Mouse (Mus musculus) neural tube, embryonic 10.5 days (tissue): ENCODE measurements around the gene Rasip1.

ENCODE experiments used
- DNase-seq: peaks from one replicate; pipeline ENCODE4 v3.0.0-alpha.2; 2017; ENCODE audit warnings: low spot score; ENCODE audit errors: extremely low spot score

Gene Rasip1

DNA sequence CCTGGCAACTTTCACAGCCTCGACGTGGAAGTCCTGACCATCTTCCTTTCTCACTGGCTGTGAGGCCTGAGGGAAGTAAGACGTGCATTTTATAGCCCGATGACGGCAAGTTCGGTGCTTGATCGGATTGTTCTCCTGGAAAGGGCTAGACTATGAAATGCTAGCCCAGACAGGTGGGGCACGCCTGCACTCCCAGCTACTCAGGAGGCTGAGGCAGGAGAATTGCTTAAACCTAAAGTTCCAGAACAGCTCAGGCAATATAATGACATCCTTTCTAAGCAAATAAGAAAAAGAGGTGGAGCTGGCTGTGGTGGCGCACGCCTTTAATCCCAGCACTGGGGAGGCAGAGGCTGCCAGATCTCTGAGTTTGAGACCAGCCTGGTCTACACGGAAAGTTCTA is 3.8 kb upstream of the Rasip1 start:
- no peak for DNase-seq

DNA sequence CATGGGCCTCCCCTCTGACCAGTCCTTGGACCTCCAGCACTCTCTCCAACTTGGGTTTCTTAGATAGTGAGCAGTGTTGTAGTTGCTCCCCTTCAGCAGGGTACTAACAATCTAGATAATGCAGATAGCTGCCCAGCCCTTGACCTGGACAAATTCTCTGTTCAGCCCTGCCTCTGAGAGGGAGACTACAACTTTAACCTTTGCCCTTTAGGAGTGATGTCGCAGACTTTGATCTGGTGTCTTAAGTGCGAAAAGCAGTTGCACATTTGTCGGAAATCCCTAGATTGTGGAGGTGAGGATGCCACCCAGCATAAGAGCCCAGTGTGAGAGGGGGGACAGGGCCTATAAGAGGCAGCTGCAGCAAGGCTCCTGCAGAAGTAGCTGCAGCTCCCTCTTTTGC is 2.6 kb upstream of the Rasip1 start:
- DNase-seq, result no peak

DNA sequence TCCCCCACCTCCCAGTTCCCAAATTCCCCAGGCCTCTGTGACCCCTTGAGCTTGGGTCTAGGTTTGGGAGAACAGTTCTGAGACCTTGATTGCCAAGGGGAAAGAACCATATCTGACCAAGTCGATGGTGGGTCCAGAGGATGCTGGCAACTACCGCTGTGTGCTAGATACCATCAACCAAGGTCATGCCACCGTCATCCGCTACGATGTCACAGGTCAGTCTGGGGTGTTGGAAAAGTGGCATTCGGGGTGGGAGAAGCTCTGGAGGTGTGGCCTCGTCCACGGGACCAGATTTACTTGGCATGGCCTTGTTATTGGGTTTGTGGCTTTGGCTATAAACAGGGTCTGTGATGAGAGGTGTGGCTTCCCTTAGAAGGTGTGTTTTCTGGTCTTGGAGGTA is 1.8 kb upstream of the Rasip1 start:
- no peak for DNase-seq

DNA sequence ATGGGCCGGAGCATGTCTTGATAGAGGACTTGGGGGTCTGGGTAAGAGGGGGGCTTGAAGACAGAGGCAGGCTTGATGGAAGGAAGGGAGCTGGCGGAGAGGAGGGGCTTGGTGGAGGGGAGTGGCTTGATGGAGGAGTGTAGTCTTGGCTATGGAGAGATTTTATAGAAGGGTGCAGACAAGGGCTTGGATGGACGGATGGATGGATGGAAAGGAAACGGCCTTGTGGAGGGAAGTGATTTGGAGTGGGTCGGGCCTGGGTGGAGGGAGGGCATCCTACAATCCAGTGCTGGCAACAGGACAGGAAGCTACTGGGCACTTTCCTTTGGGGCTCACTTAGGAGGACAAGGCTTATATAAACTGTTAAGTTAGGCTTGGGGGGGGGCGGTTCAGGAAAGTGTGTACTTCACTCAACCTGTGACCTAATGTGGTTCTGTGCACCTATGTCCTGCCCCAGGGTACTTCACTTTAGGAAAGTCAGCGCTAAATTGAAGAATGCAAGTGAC is 664 bp upstream of the Rasip1 start:
- no peak for DNase-seq

DNA sequence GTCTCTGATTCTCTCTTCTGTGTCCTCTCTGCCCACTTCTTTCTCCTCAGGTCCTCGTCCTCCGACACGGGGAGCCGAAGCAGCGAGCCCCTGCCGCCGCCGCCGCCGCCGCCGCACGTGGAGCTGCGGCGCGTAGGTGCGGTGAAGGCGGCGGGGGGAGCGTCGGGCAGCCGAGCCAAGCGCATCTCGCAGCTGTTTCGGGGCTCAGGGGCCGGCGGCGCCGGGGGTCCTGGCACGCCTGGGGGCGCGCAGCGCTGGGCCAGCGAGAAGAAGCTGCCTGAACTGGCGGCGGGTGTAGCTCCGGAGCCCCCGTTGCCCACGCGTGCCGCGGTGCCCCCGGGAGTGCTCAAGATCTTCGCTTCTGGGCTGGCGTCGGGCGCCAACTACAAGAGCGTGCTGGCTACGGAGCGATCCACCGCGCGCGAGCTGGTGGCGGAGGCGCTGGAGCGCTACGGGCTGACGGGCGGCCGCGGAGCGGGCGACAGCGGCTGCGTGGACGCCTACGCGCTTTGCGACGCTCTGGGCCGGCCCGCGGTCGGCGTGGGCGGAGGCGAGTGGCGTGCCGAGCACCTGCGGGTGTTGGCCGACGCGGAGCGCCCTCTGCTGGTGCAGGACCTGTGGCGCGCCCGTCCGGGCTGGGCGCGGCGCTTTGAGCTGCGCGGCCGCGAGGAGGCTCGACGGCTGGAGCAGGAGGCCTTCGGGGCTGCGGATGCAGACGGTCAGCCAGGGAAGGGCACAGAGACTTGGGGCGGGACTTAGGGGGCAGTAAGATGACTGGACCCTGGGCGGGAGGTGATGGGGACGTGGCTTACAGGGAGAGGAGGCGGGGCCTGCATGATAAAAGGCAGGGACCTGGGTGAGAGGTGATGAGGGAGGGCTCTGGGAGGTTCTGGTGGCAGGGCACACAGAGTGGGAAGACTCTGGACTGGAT is 1.3 kb downstream of the Rasip1 start:
- peak; percentile 86 for DNase-seq

DNA sequence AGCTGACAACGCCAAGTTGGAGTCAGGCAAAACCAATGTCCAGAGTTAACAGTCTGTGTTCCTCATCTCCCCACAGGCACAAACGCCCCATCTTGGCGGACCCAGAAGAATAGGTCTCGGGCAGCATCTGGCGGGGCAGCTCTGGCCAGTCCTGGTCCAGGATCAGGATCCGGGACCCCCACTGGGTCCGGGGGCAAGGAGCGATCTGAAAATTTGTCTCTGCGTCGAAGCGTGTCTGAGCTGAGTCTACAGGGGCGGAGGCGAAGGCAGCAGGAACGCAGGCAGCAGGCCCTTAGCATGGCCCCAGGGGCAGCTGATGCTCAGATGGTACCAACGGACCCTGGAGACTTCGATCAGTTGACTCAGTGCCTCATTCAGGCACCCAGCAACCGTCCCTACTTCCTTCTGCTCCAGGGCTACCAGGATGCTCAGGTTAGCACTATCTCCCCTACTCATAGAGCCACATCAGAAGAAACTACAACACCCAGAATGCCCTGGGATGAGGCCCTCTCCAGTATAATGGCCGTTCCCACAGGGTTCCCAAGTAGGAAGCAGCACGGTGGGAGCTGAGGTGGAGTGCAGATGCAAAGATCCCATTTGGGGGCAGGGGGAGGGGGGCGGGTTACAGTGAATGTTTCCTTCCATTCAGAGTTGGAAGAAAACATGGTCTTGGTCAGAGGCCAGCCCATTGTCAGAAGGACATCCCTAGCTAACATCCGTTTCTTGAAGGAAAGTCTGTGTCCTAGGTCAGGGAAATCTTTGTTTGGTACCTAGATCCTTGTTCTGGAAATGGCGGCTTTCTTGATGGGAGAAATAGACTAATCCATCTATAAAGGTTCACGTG is 3.0 kb downstream of the Rasip1 start:
- DNase-seq, result no peak

DNA sequence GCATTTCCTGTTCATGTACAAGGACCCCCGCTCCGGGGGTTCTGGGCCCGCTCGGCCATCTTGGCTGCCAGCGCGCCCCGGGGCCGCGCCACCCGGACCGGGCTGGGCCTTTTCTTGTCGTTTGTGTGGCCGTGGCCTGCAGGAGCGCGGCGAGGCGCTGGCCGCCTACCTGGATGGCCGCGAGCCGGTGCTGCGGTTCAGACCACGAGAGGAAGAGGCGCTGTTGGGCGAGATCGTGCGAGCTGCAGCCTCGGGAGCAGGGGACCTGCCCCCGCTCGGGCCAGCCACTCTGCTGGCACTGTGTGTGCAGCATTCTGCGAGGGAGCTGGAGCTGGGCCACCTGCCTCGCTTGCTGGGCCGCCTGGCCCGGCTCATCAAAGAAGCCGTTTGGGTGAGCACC is 5.2 kb downstream of the Rasip1 start:
- no peak for DNase-seq

DNA sequence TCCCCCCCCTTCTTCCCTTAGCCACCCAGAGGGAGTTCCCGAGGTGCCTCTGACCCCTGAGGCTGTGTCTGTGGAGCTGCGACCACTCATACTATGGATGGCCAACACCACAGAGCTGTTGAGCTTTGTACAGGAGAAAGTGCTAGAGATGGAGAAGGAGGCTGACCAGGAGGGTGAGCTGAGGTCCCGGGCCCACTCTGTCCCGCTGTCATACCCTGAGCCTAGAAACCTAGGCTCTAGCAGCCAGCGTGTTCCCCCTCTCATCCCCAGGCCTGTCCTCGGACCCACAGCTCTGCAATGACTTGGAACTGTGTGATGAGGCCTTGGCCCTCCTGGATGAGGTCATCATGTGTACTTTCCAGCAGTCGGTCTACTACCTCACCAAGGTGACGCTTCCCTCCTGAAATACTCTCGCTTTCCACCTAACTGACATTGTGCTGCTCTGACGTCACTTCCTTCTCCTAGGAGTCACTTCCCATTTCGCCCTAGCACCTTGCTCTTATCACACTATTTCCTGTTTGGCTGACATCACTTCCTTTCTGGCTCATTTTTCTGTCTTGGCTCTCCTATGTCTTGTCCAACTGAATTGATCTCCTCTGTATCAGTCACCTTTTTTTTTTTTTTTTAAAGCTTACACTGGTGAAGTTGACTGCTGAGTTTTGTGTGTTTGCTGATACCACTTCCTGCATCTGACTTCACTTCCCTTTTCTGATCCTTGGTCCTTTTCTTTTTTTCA is 7.8 kb downstream of the Rasip1 start:
- no peak for DNase-seq

DNA sequence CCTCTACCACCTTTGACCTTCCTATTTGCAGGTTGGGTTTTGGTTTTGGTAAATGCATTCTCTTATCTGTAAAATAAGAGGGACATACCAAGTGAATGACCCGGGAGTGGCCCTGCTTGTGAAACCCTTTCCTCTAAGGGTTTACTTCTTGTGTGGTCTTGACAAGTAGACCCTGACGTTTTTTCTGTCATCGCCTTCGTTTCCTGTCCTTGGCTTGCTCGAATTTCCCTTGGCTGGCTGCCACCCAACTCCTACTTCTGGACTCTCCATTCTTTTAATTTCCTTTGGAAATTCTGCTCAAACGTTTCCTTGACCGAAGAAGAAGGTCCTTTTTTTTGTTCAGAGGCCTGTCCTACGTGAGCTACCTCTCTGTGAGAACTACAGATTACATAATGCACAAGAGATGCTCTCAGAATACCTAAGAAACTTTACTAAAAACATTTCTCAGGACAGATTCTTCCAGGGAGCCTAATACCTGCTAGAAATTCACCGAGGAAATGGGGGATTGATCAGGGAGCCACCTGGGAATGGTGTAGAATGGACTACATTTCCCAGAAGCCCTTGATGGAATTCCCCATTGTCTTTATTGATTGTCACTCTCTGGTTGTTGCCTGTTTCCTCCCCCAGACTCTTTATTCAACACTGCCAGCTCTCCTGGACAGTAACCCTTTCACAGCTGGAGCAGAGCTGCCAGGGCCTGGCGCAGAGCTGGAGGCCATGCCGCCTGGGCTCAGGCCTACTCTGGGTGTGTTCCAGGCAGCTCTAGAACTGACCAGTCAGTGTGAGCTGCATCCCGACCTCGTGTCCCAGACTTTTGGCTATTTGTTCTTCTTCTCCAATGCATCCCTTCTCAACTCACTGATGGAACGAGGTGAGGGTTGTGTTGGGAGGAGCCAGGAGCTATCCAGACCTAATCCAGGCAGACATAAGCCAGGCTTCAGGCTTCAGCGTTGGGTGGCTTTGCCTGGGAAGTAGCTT is 8.7 kb downstream of the Rasip1 start:
- no peak for DNase-seq

DNA sequence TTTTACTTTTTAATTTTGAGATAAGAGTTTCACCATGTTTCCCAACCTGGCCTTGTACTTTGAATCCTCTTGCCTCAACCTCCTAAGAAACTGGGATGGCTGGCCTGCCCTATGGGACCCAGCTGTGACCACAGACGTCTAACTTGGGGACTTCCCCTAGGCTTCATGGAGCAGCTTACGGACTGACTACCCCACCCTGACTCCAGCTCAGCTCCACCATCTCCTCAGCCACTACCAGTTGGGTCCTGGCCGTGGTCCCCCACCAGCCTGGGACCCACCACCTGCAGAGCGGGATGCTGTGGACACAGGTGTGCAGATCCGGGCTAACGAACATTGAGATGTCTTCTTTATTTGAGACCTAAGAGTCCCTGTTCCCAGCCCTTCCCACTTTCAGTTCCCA is 10.4 kb downstream of the Rasip1 start:
- no peak for DNase-seq

DNA sequence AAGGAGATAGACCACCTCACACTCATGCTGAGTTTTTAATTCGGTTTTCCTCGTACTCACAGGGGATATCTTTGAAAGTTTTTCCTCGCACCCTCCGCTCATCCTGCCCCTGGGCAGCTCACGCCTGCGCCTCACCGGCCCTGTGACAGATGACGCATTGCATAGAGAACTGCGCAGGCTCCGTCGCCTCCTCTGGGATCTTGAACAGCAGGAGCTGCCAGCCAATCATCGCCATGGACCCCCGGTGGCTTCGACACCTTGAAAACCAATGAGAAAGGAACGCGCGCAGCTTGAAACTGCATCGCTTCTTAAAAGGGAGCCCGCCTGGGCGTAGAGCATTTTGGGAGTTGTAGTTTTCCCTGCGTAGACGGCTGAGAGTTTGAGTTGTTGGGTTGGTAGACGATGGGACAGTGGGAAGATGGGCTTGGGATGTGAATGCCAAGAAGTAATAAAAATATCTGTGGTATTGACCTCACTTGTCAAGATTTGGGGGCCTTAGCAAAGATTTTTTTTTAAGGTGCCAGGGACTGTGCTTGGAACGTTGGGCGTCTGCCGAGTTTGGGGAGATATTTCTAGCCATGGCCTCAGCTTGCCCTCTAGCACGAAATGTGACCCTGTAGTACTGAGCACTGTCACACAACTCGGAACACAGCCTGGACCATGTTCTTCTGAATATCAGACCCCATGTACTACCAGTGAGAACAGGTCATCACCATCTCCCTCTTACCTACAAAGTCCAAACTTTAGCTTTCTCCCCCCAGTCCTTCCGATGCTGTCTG is 11.5 kb downstream of the Rasip1 start:
- peak; percentile 90 for DNase-seq

DNA sequence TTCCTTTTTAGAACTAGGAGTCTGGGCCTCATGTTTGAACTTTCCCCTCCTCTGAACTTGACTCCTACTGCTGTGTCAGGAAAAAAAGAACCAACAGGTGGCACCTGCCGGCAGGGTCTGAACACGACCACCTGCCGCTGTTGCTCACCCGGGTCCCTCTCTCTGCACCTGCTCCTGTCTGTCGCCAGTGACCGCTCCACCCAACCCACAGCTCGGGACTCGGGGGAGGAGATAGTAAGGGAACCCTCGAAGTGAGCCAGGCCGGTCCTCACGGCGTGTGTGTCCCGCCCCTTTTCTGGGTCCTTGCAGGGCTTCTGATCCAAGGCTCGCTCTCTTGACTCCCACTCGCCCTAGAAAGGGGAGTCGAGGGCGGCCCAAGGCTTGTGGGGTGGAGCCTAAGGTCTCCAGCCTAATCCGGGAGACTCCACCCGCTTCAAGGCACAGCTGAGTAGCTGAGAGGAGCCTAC is 12.3 kb downstream of the Rasip1 start, which contains the start of gene Mamstr:
Gene Mamstr, plus strand, starts transcription at position 417 of the 467 bp plus-strand sequence.
- no peak for DNase-seq

DNA sequence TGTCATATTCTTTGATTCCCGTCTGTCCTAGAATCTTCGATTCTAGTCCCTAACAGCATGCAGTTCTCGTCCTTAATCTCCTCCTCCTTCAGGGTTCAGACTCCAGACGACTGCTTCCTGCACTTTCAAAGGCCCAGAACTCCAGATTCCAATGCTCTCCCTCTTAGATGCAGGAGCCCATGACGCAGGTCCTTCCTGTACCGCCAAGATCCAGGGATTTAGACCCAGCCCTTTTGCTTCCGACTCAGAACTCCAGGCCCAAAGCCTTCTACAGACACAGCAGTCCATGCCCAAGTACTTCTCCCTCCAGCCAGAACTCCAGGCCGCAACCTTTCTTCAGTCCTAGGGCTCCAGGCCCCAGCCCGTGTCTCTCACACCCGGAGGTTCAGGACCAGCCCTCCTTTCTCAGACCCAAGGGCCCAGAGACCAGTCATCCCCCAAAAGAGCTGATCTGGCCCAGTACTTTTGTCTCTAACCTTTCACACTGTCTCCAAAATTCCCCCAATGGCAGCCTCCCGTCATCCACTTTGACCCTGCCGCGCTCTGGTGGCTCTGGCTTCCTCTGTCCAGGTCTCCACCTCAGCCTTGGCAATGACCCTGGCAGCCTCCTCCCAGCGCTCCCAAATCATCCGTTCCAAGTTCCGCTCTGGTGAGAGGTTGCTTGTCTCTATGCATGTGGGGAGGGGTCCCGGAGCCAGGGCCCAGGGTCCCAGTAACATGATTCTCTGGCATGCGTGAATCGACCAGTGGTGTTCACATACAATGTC is 13.1 kb downstream of the Rasip1 start:
- no peak for DNase-seq

DNA sequence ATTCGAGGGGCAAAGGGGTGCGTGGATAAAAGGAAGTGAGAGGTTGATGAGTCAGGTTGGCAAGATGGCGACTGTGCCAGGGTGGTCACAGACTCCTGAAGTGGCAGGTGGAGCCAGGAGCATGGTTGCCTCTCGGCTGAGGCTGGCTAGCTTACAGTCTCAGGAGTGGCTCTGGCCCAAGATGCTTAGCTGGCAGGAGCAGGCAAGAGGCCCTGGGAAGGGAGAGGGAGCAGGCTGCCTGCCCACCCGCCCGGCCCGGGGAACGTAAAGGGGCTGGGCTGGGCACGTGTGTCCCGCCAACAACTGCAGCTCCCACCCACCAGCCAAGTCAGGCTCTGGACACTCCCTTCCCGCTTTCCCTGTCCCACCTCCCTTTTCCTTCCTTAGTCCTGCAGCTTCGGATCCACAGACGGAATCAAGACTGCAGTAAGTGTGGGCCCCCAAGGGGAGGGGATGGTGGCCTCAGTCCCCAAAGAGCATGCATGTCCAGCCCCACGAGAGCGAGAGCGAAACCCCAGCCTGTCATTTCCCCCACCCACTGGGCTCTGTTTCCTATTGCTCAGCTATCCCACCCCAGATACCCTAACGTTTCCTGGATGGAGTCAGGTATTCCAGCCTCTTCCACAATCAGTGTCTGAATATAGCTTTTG is 14.2 kb downstream of the Rasip1 start:
- DNase-seq, result no peak

DNA sequence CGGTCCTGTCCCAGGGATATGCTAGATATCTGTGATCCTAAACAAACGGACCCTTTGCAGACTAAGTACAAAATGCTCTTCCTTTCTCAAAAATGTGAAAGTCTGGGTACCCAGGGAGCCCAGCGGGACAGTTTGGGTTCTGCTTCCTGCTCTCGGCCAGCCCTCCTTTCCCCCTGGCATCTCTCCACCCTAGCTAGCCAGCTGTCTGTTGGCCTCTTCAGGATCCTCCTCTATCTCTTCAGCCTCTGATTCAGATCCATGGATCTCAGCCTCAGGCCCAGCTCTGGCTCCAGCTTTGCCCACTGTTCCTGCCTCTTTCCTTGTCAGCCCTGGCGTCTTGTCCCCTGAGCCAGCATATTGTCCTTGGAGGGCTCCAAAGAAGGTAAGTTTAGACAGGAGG is 14.8 kb downstream of the Rasip1 start:
- DNase-seq, result no peak

DNA sequence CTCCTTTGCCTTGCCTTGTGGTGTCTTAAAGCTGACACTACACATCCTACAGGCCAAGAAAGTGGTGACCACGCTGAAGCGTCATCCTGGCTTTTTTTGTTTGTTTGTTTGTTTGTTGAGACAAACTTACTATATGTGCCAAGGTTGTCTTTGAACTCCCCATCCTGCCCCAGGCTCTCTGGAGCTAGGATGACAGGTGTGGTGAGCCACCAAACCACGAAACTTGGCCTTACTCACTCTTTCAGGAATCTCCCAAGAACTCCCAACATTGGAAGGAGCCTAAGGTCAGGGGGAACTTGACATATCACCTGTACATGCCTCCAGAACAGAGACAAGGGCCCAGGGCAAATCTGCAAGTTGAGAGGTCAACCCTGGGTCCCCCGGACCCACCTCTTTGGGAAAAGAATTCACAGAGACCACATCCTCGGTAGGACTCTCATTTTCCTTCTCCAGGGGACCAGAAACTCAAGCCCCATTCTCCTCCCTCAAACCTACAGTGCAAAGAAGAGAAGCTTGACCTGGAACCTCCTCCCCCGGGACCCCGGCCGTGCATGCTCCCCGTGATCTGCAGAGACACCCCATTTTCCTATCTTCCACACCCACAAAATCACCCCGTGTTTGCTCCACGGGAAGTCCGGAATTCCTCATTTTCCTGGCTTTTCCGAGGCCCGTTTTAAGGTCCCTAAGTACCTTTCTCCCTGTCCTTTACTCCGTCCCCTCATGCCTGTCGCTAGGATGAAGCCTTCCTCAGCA is 15.4 kb downstream of the Rasip1 start:
- no peak for DNase-seq

DNA sequence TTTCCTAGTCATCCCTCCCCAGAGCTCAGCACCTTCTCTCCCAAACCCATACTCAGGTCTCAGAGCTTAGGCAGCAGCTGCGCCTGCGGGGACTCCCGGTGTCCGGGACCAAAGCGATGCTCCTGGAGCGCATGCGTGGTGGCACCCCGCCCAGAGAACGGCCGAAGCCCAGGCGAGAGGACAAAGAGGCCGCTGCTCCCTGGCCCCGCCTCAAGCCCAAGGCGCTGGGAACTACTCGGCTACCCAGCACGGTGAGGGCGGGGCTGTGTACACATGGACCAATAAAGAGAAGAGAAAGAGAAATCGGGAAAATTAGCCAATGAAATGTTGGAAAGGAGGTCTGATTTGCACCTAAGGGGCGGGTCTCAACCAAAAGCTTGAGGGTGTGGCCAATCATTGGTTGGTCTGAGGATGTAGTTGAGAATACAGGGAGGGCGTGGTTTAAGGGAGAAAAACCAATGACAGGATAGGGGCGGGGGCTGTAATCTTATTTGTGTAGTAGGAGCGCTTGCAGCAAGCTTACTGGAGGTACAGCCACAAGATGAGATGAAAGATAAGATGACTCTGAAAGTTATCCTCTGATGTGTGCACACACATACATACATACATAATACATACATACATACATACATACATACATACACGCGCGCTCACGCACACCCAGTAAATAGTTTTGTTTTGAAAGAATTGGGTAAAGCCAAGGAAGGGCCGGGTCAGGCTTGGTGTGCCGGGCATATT is 16.3 kb downstream of the Rasip1 start:
- peak; percentile 96 for DNase-seq
